Mouse (Mus musculus) heart, embryonic 15.5 days (tissue): ENCODE data around the gene Fam240a. TPM values are rescaled to one million over a fixed set of nuclear protein-coding genes. Genes with fewer than 3 reads are reported as not detected.

Experiments
- ATAC-seq: fragments of 200-750 bp; cut with Nextera tagmentation; replicated peaks from 2 replicates; pipeline ENCODE4 v1.8.0; 2017; ENCODE audit warnings: low read depth, moderate TSS enrichment; ENCODE audit not compliant: insufficient number of reproducible peaks, insufficient read depth, low FRiP score
- H3K27ac ChIP-seq: fragments of 300-500 bp; sonication (generic); 2 replicates; pipeline ENCODE4 v1.5.1; 2015; ENCODE audit warnings: mild to moderate bottlenecking, inconsistent platforms
- H3K27me3 ChIP-seq: fragments of 300-500 bp; sonication (generic); 2 replicates; pipeline ENCODE4 v1.6.1; 2015; ENCODE audit warnings: inconsistent platforms
- H3K36me3 ChIP-seq: fragments of 300-500 bp; sonication (generic); 2 replicates; pipeline ENCODE4 v1.6.1; 2015; ENCODE audit warnings: mild to moderate bottlenecking, inconsistent platforms
- H3K4me1 ChIP-seq: fragments of 300-500 bp; sonication (generic); replicated peaks from 2 replicates; pipeline ENCODE4 v1.6.1; 2015; ENCODE audit warnings: inconsistent platforms
- H3K4me2 ChIP-seq: fragments of 300-500 bp; sonication (generic); 2 replicates; pipeline ENCODE4 v1.6.1; 2015; ENCODE audit warnings: inconsistent platforms, mild to moderate bottlenecking, moderate library complexity
- H3K4me3 ChIP-seq: fragments of 300-500 bp; sonication (generic); 2 replicates; pipeline ENCODE4 v1.5.1; 2015; ENCODE audit warnings: mild to moderate bottlenecking, inconsistent platforms
- H3K9ac ChIP-seq: fragments of 300-500 bp; sonication (generic); 2 replicates; pipeline ENCODE4 v1.6.1; 2015; ENCODE audit warnings: mild to moderate bottlenecking, inconsistent platforms
- H3K9me3 ChIP-seq: fragments of 300-500 bp; sonication (generic); replicated peaks from 2 replicates; pipeline ENCODE4 v1.6.1; 2016; ENCODE audit warnings: inconsistent platforms
- WGBS: fragments of 180-500 bp; shearing (Covaris S2); methylation state at CpG from one replicate; pipeline ENCODE4 v1.1.7; 2015; ENCODE audit warnings: mixed read lengths; 5-methylcytosine and 5-hydroxymethylcytosine counted together
- polyA plus RNA-seq: library from polyadenylated mRNA; unstranded; fragments of >200 nt; fragmentation: Nextera tagmentation; extraction: Ambion mirVana; gene quantifications from 2 replicates; pipeline ENCODE4 v1.2.1, GENCODE M21; 2015

The Fam240a gene
- polyA plus RNA-seq, 1 experiment from 2014 or later, result not detected

GRCm38 (mm10) chr9:110952931-110953549, 36.4 kb upstream of the Fam240a start:
- Histone ChIP-seq H3K4me3 (peak overlapping the region; percentile 62), H3K27ac (peak overlapping the region; percentile 83), H3K4me1 (peaks cover 22% of the 10 kb centered on the region), H3K36me3 (no peaks in the 10 kb centered on the region), H3K9ac (peak overlapping the region; percentile 58), H3K4me2 (peak overlapping the region; percentile 95), H3K27me3 (peaks cover 6% of the 10 kb centered on the region; the same call in 1 of the 2 replicates), H3K9me3 (no peaks in the 10 kb centered on the region)
- no peak for ATAC-seq
- 49% methylated on average over 5 of the region's 5 CpGs for WGBS

GRCm38 (mm10) chr9:110952398-110952797, 35.7 kb upstream of the Fam240a start:
- Histone ChIP-seq H3K9me3 (no peaks in the 10 kb centered on the region), H3K4me2 (no peak overlapping the region), H3K4me3 (no peak overlapping the region), H3K4me1 (peaks cover 22% of the 10 kb centered on the region), H3K27ac (peak overlapping the region; percentile 83), H3K9ac (no peak overlapping the region), H3K36me3 (no peaks in the 10 kb centered on the region), H3K27me3 (peaks cover 6% of the 10 kb centered on the region; the same call in 1 of the 2 replicates)
- ATAC-seq, result no peak
- WGBS, result 36% methylated on average over 6 of the region's 6 CpGs

GRCm38 (mm10) chr9:110951866-110952265, 35.2 kb upstream of the Fam240a start:
- H3K4me1 ChIP-seq, result peaks cover 26% of the 10 kb centered on the region
- no peak overlapping the region for H3K9ac ChIP-seq
- ATAC-seq, result no peak
- peaks cover 6% of the 10 kb centered on the region; the same call in 1 of the 2 replicates for H3K27me3 ChIP-seq
- H3K4me2 ChIP-seq, result no peak overlapping the region
- H3K4me3 ChIP-seq, result no peak overlapping the region
- no peaks in the 10 kb centered on the region for H3K36me3 ChIP-seq
- H3K27ac ChIP-seq, result no peak overlapping the region
- H3K9me3 ChIP-seq, result no peaks in the 10 kb centered on the region
- WGBS, result 81% methylated on average over 13 of the region's 13 CpGs

GRCm38 (mm10) chr9:110951397-110951796, 34.7 kb upstream of the Fam240a start, which contains the start of gene Lrrc2:
Gene Lrrc2 (plus strand): TSS chr9:110951545.
- Histone ChIP-seq H3K9ac (no peak within 1 kb of the TSS), H3K36me3 (no peaks in the 10 kb centered on the region), H3K4me3 (no peak within 1 kb of the TSS), H3K4me2 (no peak within 1 kb of the TSS), H3K4me1 (peaks cover 30% of the 10 kb centered on the region), H3K27me3 (peaks cover 11% of the 10 kb centered on the region; the same call in 1 of the 2 replicates), H3K27ac (no peak within 1 kb of the TSS), H3K9me3 (no peaks in the 10 kb centered on the region)
- ATAC-seq, result no peak
- WGBS, result 61% methylated on average over 11 of the region's 11 CpGs

- no peak overlapping the region for H3K27ac ChIP-seq
- H3K4me2 ChIP-seq, result no peak overlapping the region
- peaks cover 18% of the 10 kb centered on the region for H3K27me3 ChIP-seq
- no peak overlapping the region for H3K4me3 ChIP-seq
- H3K4me1 ChIP-seq, result peaks cover 33% of the 10 kb centered on the region
- 93% methylated on average over 3 of the region's 3 CpGs for WGBS
- H3K36me3 ChIP-seq, result no peaks in the 10 kb centered on the region
- no peak for ATAC-seq
- H3K9me3 ChIP-seq, result no peaks in the 10 kb centered on the region
- no peak overlapping the region for H3K9ac ChIP-seq
Measured at GRCm38 (mm10) chr9:110950109-110950508, 33.4 kb upstream of the Fam240a start.

GRCm38 (mm10) chr9:110948813-110949310, 32.2 kb upstream of the Fam240a start:
- Histone ChIP-seq H3K27ac (peak overlapping the region; percentile 41; the same call in 1 of the 2 replicates), H3K4me1 (peaks cover 36% of the 10 kb centered on the region), H3K4me2 (no peak overlapping the region)

GRCm38 (mm10) chr9:110947900-110948299, 31.2 kb upstream of the Fam240a start:
- H3K27ac ChIP-seq, result no peak overlapping the region
- no peak overlapping the region for H3K9ac ChIP-seq
- H3K4me3 ChIP-seq, result no peak overlapping the region
- peaks cover 25% of the 10 kb centered on the region for H3K27me3 ChIP-seq
- no peaks in the 10 kb centered on the region for H3K36me3 ChIP-seq
- 71% methylated on average over 6 of the region's 6 CpGs for WGBS
- H3K4me1 ChIP-seq, result peaks cover 32% of the 10 kb centered on the region
- H3K4me2 ChIP-seq, result no peak overlapping the region
- no peaks in the 10 kb centered on the region for H3K9me3 ChIP-seq
- no peak for ATAC-seq

More at GRCm38 (mm10) chr9:110948813-110949310, 32.2 kb upstream of the Fam240a start:
- Histone ChIP-seq H3K27me3 (peaks cover 25% of the 10 kb centered on the region), H3K4me3 (no peak overlapping the region), H3K36me3 (no peaks in the 10 kb centered on the region), H3K9me3 (no peaks in the 10 kb centered on the region), H3K9ac (no peak overlapping the region)
- WGBS, result 45% methylated on average over 8 of the region's 8 CpGs
- no peak for ATAC-seq

GRCm38 (mm10) chr9:110947261-110947661, 30.6 kb upstream of the Fam240a start:
- H3K9me3 ChIP-seq, result no peaks in the 10 kb centered on the region
- no peak overlapping the region for H3K27ac ChIP-seq
- no peaks in the 10 kb centered on the region for H3K36me3 ChIP-seq
- ATAC-seq, result no peak
- WGBS, result 47% methylated on average over 6 of the region's 6 CpGs
- H3K4me3 ChIP-seq, result no peak overlapping the region
- no peak overlapping the region for H3K4me2 ChIP-seq
- H3K27me3 ChIP-seq, result peaks cover 25% of the 10 kb centered on the region
- H3K4me1 ChIP-seq, result peaks cover 26% of the 10 kb centered on the region
- no peak overlapping the region for H3K9ac ChIP-seq

GRCm38 (mm10) chr9:110946548-110947044, 29.9 kb upstream of the Fam240a start:
- WGBS, result 34% methylated on average over 20 of the region's 20 CpGs
- Histone ChIP-seq H3K27me3 (peaks cover 25% of the 10 kb centered on the region), H3K4me3 (no peak overlapping the region), H3K9me3 (no peaks in the 10 kb centered on the region), H3K4me1 (peaks cover 21% of the 10 kb centered on the region), H3K9ac (no peak overlapping the region), H3K4me2 (peak overlapping the region; percentile 24; the same call in 1 of the 2 replicates), H3K36me3 (no peaks in the 10 kb centered on the region), H3K27ac (no peak overlapping the region)
- ATAC-seq, result no peak

GRCm38 (mm10) chr9:110945926-110946325, 29.3 kb upstream of the Fam240a start, which contains the start of gene Tdgf1:
Gene Tdgf1 (minus strand): TSS chr9:110946158.
- H3K27ac ChIP-seq, result no peak within 1 kb of the TSS
- H3K9ac ChIP-seq, result no peak within 1 kb of the TSS
- no peaks in the 10 kb centered on the region for H3K9me3 ChIP-seq
- no peaks in the 10 kb centered on the region for H3K36me3 ChIP-seq
- peaks cover 21% of the 10 kb centered on the region for H3K4me1 ChIP-seq
- WGBS, result 36% methylated on average over 11 of the region's 11 CpGs
- no peak within 1 kb of the TSS for H3K4me3 ChIP-seq
- peaks cover 25% of the 10 kb centered on the region for H3K27me3 ChIP-seq
- peak within 1 kb of the TSS; percentile 24; the same call in 1 of the 2 replicates for H3K4me2 ChIP-seq
- no peak for ATAC-seq

- no peaks in the 10 kb centered on the region for H3K9me3 ChIP-seq
- H3K27me3 ChIP-seq, result peaks cover 25% of the 10 kb centered on the region
- no peak overlapping the region for H3K4me3 ChIP-seq
- no peak for ATAC-seq
- 21% methylated on average over 18 of the region's 18 CpGs for WGBS
- peaks cover 21% of the 10 kb centered on the region for H3K4me1 ChIP-seq
- H3K36me3 ChIP-seq, result no peaks in the 10 kb centered on the region
- no peak overlapping the region for H3K27ac ChIP-seq
- H3K4me2 ChIP-seq, result no peak overlapping the region
- no peak overlapping the region for H3K9ac ChIP-seq
Measured at GRCm38 (mm10) chr9:110945343-110945742, 28.7 kb upstream of the Fam240a start.
